Mouse (Mus musculus) ovary, postnatal 10 days (tissue): Measurements from ENCODE around the gene Cnga3.

Experiments used
- DNase-seq: peaks from one replicate; pipeline ENCODE4 v3.0.0; 2022; ENCODE audit warnings: low spot score

Cnga3 gene

GRCm38 (mm10) chr1:37287748-37288147, 73.5 kb downstream of the Cnga3 start:
- DNase-seq: no peak

- no peak for DNase-seq
Observed at GRCm38 (mm10) chr1:37288181-37288935, 74.1 kb downstream of the Cnga3 start.

- no peak for DNase-seq
Observed at GRCm38 (mm10) chr1:37288941-37289340, 74.7 kb downstream of the Cnga3 start.

- no peak for DNase-seq
Observed at GRCm38 (mm10) chr1:37296414-37296813, 82.2 kb downstream of the Cnga3 start.

- DNase-seq: no peak
Observed at GRCm38 (mm10) chr1:37298904-37299303, 84.7 kb downstream of the Cnga3 start.

GRCm38 (mm10) chr1:37299540-37300491, 85.6 kb downstream of the Cnga3 start, which contains the start of gene Inpp4a:
Gene Inpp4a, plus strand, starts transcription at chr1:37299865.
- peak; percentile 87 for DNase-seq

GRCm38 (mm10) chr1:37300650-37301049, 86.4 kb downstream of the Cnga3 start:
- no peak for DNase-seq

- DNase-seq: no peak
Observed at GRCm38 (mm10) chr1:37302801-37303200, 88.6 kb downstream of the Cnga3 start.

GRCm38 (mm10) chr1:37305691-37306287, 91.6 kb downstream of the Cnga3 start:
- no peak for DNase-seq

- no peak for DNase-seq
Observed at GRCm38 (mm10) chr1:37307586-37307985, 93.4 kb downstream of the Cnga3 start.

- DNase-seq: no peak
Observed at GRCm38 (mm10) chr1:37308021-37308742, 93.9 kb downstream of the Cnga3 start.

GRCm38 (mm10) chr1:37308743-37309100, 94.5 kb downstream of the Cnga3 start:
- no peak for DNase-seq

GRCm38 (mm10) chr1:37309939-37310515, 95.8 kb downstream of the Cnga3 start:
- no peak for DNase-seq
